11 mouse cellular contexts compared by ENCODE assay signal in the genomic region with DNA sequence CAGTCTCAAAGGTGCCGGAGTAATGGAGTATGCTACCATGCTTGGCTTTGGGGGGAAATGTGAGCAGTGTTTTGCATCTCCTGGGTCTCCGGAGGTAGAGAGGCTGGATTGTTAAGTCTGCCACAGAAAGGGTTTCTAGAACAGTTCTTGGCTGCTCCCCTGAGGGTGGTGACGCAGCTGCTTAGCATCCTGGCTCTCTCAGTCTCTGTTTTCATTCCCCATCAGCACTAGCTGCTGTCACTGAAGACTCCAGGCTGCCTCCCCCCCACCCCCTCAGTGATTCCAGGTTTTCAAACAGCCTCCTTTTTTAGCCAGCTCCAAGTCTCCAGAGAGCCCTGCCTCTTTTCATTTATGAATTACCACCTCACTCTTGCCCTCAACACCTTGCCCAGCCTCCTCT. TPM values are rescaled to one million over a fixed set of nuclear protein-coding genes. Genes with fewer than 3 reads are reported as not detected.
DNase-seq lines count a peak whose midpoint lies in the region; ATAC-seq and TF ChIP-seq lines count a peak whose summit lies in the region.
"Had no signal": no experiment of that assay in that cellular context is flagged by ENCODE, and none has a peak within 500 bp of the region (broad histone marks: within the 10 kb centered on the region; RNA-seq: fewer than 3 reads in every experiment).

No protein-coding gene starts in this region.

- peak overlapping the region; percentile 44 for H3K27ac ChIP-seq in forebrain, embryonic 13.5 days
- no peak overlapping the region for H3K27ac ChIP-seq in forebrain, embryonic 10.5 days
- H3K27ac ChIP-seq in thymus, adult 2 months (ENCODE audit: control insufficient read depth, insufficient read depth, low read length), result no peak overlapping the region
- H3K27ac ChIP-seq: limb, embryonic 13.5 days had no signal

- no peak for DNase-seq in forebrain, embryonic 10.5 days (ENCODE audit: extremely low spot score, low spot score)
- peak; percentile 35 to 46 for DNase-seq in layer of hippocampus, adult 8-10 months (ENCODE audit: low spot score in 2 of 2)
- no peak for DNase-seq in layer of hippocampus, adult 9-10 months (ENCODE audit: low spot score)
- peak; percentile 79 for DNase-seq in brain, embryonic 14.5 days (ENCODE audit: low read depth)
- peak; percentile 53 for DNase-seq in lung, postnatal 10 days
- DNase-seq in ovary, postnatal 10 days (ENCODE audit: low spot score), result no peak
- DNase-seq in thymus, adult 2 months, result no peak

- no peak overlapping the region for H3K9ac ChIP-seq in forebrain, embryonic 13.5 days
- H3K9ac ChIP-seq: limb, embryonic 13.5 days had no signal

- H3K36me3 ChIP-seq in forebrain, embryonic 13.5 days (ENCODE audit: poor library complexity, severe bottlenecking), result no peaks in the 10 kb centered on the region
- H3K36me3 ChIP-seq in forebrain, embryonic 10.5 days (replicated peaks), result no peaks in the 10 kb centered on the region
- H3K36me3 ChIP-seq in thymus, adult 2 months (ENCODE audit: control insufficient read depth, insufficient read depth, low read length), result no peaks in the 10 kb centered on the region
- H3K36me3 ChIP-seq: G1E; limb, embryonic 13.5 days had no signal

- TF ChIP-seq POLR2A in brain, embryonic 14.5 days (IDR thresholded peaks at IDR 0.05; ENCODE audit: borderline replicate concordance, extremely low read depth, insufficient read depth, insufficient read length, poor library complexity, severe bottlenecking), result no peak
- TF ChIP-seq POLR2A in thymus, adult 2 months (IDR thresholded peaks at IDR 0.05; ENCODE audit: control insufficient read depth, extremely low read depth, insufficient read depth, low read length, poor library complexity), result no peak

- H3K9me3 ChIP-seq in forebrain, embryonic 13.5 days (replicated peaks), result no peaks in the 10 kb centered on the region
- no peaks in the 10 kb centered on the region for H3K9me3 ChIP-seq in forebrain, embryonic 10.5 days
- H3K9me3 ChIP-seq: limb, embryonic 13.5 days had no signal

- H3K4me2 ChIP-seq in forebrain, embryonic 13.5 days, result no peak overlapping the region
- H3K4me2 ChIP-seq: limb, embryonic 13.5 days had no signal

- peaks cover 21% of the 10 kb centered on the region for H3K4me1 ChIP-seq in forebrain, embryonic 13.5 days
- peaks cover 3% of the 10 kb centered on the region; the same call in 1 of the 2 replicates for H3K4me1 ChIP-seq in forebrain, embryonic 10.5 days
- 0 out of 2 replicates have a peak, but pooled peaks cover 3% of the 10 kb centered on the region for H3K4me1 ChIP-seq in thymus, adult 2 months (replicated peaks; ENCODE audit: control insufficient read depth, insufficient read depth, low read length)

- WGBS in forebrain, embryonic 13.5 days, result 74% methylated on average over 3 of the region's 3 CpGs
- 87% methylated on average over 3 of the region's 3 CpGs for WGBS in forebrain, embryonic 10.5 days
- WGBS in thymus, adult 2 months, result 97% methylated on average over 3 of the region's 3 CpGs

- TF ChIP-seq CTCF in brain, embryonic 14.5 days (IDR thresholded peaks at IDR 0.05; ENCODE audit: borderline replicate concordance, extremely low read depth, insufficient read depth, insufficient read length), result no peak
- no peak for TF ChIP-seq CTCF in thymus, adult 2 months (IDR thresholded peaks at IDR 0.05; ENCODE audit: borderline replicate concordance, control insufficient read depth, extremely low read depth, insufficient read depth, low read length, poor library complexity)

- H3K4me3 ChIP-seq in forebrain, embryonic 13.5 days, result no peak overlapping the region
- H3K4me3 ChIP-seq in forebrain, embryonic 10.5 days, result no peak overlapping the region
- H3K4me3 ChIP-seq in thymus, adult 2 months (ENCODE audit: control insufficient read depth, insufficient read depth, low read length), result no peak overlapping the region
- H3K4me3 ChIP-seq: limb, embryonic 13.5 days had no signal

- no peaks in the 10 kb centered on the region for H3K27me3 ChIP-seq in forebrain, embryonic 13.5 days
- H3K27me3 ChIP-seq in forebrain, embryonic 10.5 days (ENCODE audit: poor library complexity, severe bottlenecking), result no peaks in the 10 kb centered on the region
- no peaks in the 10 kb centered on the region for H3K27me3 ChIP-seq in thymus, adult 2 months (ENCODE audit: control insufficient read depth, insufficient read depth, low read length)
- H3K27me3 ChIP-seq: limb, embryonic 13.5 days had no signal

- ATAC-seq in forebrain, embryonic 13.5 days, result peak; percentile 67; the same call in 1 of the 2 replicates
- ATAC-seq: activated CD4-positive, CD25-positive, alpha-beta regulatory T cell, adult 4 months had no signal

RNA-seq across cellular contexts. Expression of gene Galnt2, which starts 47.1 kb away (rescaled TPM):
- 31.1 and 38.6 TPM in 2 replicates for polyA plus RNA-seq in forebrain, embryonic 13.5 days (2015; fragmentation: Nextera tagmentation; extraction: Ambion mirVana)
- polyA plus RNA-seq in forebrain, embryonic 10.5 days (2016; fragmentation: Nextera tagmentation; extraction: Ambion mirVana), result 40.7 and 40.9 TPM in 2 replicates
- total RNA-seq in layer of hippocampus, adult 8-10 months (2022), result 10 to 100 TPM; 33.7 to 48.5 (median 40.8) TPM
- polyA plus RNA-seq in brain, embryonic 14.5 days (2012; rRNA removed), result 42.0 and 50.3 TPM in 2 replicates
- polyA plus RNA-seq in thymus, adult 2 months (2012; rRNA removed), result 22.2 and 29.0 TPM in 2 replicates
- total RNA-seq: G1E had no signal
- polyA plus RNA-seq: G1E had no signal

Comparison
In these comparisons a context has a peak if more than half of its experiments do, and no peak if none do; other contexts are left out.
1. DNase-seq: peak in layer of hippocampus, adult 8-10 months (2 of 2), brain, embryonic 14.5 days (single experiment) and lung, postnatal 10 days (single experiment); none in forebrain, embryonic 10.5 days (single experiment), layer of hippocampus, adult 9-10 months (single experiment), ovary, postnatal 10 days (single experiment) and thymus, adult 2 months (single experiment).